Mouse (Mus musculus) c-Kit-positive CD71-negative TER-119-negative erythroid progenitor cells, embryonic 14.5 days (primary cell): ENCODE measurements at regions not wholly inside any gene's neighbourhood (a gene's known extent, or its start where the extent isn't known, plus 50 kb on each side); places are given as distances from the start of the nearest gene placed in this dataset.

Experiments used
- DNase-seq: peaks from one replicate; pipeline ENCODE4 v3.0.0-alpha.2; 2013; ENCODE audit warnings: low read depth

GRCm38 (mm10) chr8:79587258-79587657, 52.2 kb upstream of the Otud4 start:
- peak; percentile 46 for DNase-seq

- peak; percentile 54 for DNase-seq
These were observed 54.5 kb upstream of the Otud4 start for GRCm38 (mm10) chr8:79584966-79585365.

GRCm38 (mm10) chr8:79583326-79583725, 56.1 kb upstream of the Otud4 start:
- no peak for DNase-seq

- no peak for DNase-seq
These were observed 57.2 kb upstream of the Otud4 start for GRCm38 (mm10) chr8:79582195-79582594.

- DNase-seq: no peak
These were observed 63.3 kb upstream of the Otud4 start for GRCm38 (mm10) chr8:79576086-79576485.

- DNase-seq: no peak
These were observed 64.2 kb upstream of the Otud4 start for GRCm38 (mm10) chr8:79575175-79575734.

GRCm38 (mm10) chr8:79573491-79573890, 65.9 kb upstream of the Otud4 start:
- no peak for DNase-seq

GRCm38 (mm10) chr8:79572526-79572925, 66.9 kb upstream of the Otud4 start:
- DNase-seq: no peak

GRCm38 (mm10) chr8:79563101-79563500, 76.3 kb upstream of the Otud4 start:
- DNase-seq: no peak

GRCm38 (mm10) chr8:79562669-79563068, 76.7 kb upstream of the Otud4 start:
- DNase-seq: no peak

GRCm38 (mm10) chr8:79562071-79562581, 77.3 kb upstream of the Otud4 start:
- peak; percentile 28 for DNase-seq

- DNase-seq: no peak
These were observed 78.0 kb upstream of the Otud4 start for GRCm38 (mm10) chr8:79561269-79562063.

GRCm38 (mm10) chr8:79559516-79559915, 79.9 kb upstream of the Otud4 start:
- no peak for DNase-seq

GRCm38 (mm10) chr8:79554311-79554710, 85.1 kb upstream of the Otud4 start:
- DNase-seq: no peak

- no peak for DNase-seq
These were observed 89.3 kb upstream of the Otud4 start for GRCm38 (mm10) chr8:79550151-79550550.

GRCm38 (mm10) chr8:79548156-79548555, 91.3 kb upstream of the Otud4 start:
- no peak for DNase-seq

GRCm38 (mm10) chr8:79545866-79546373, 93.5 kb upstream of the Otud4 start:
- DNase-seq: no peak

GRCm38 (mm10) chr8:79542461-79542860, 97.0 kb upstream of the Otud4 start:
- DNase-seq: no peak

GRCm38 (mm10) chr8:79540053-79540452, 99.4 kb upstream of the Otud4 start:
- no peak for DNase-seq

- no peak for DNase-seq
These were observed 105.0 kb upstream of the Otud4 start for GRCm38 (mm10) chr8:79534271-79534889.

- peak; percentile 20 for DNase-seq
These were observed 109.9 kb upstream of the Otud4 start for GRCm38 (mm10) chr8:79529556-79529955.

- DNase-seq: no peak
These were observed 117.4 kb upstream of the Otud4 start for GRCm38 (mm10) chr8:79522040-79522439.

- no peak for DNase-seq
These were observed 119.6 kb upstream of the Smad1 start for GRCm38 (mm10) chr8:79518966-79519365.
